Mouse (Mus musculus): Measurements from ENCODE around the gene Psme4. TPM values are rescaled to one million over a fixed set of nuclear protein-coding genes. Genes with fewer than 3 reads are reported as not detected.
"Not testable (repeated sequence)": the region's sequence is repeated elsewhere in the genome, so short reads cannot be mapped to it uniquely, and the experiment has no call there.

The Psme4 gene
- polyA plus RNA-seq, 1 experiment from 2014 or later, result 26.1 TPM

DNA sequence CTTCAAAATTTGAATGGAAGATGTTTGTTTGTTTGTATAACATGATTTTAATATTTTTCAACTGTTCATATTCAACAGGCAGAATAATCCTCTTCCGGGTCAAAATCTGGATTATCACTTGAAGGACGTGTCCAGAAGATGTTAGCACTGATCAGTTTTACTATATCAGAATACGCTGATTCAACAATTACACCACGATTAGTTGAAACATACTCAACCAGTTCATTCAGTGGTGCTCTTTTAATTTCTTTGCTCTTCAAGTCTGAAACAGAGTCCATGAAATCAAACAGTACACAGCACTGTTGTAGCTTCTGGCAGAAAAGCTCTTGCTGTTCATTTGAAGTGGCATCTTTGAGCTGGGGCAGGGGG, 17.1 kb upstream of the Psme4 start:
- Histone ChIP-seq H3K27me3 (replicated peaks; ENCODE audit: control insufficient read depth, insufficient read depth, low read length) (peaks cover 12% of the 10 kb centered on the region), H3K9ac (ENCODE audit: low read length) (peak overlapping the region; percentile 55), H3K4me2 (ENCODE audit: low read length) (peak overlapping the region; percentile 94), H3K4me3 (ENCODE audit: low read depth, low read length) (peak overlapping the region; percentile 56)
- DNase-seq (ENCODE audit: low spot score); H3K4me1 ChIP-seq (replicated peaks; ENCODE audit: control insufficient read depth, insufficient read depth, low read length); H3K9me3 ChIP-seq (ENCODE audit: control insufficient read depth, low read length); H3K27ac ChIP-seq (ENCODE audit: low read depth); H3K36me3 ChIP-seq (ENCODE audit: control insufficient read depth, insufficient read depth, low read length); ATAC-seq (replicated peaks; ENCODE audit: low FRiP score, low TSS enrichment, low read depth): not testable (repeated sequence)
- 62% methylated on average over 4 of the region's 4 CpGs for WGBS

DNA sequence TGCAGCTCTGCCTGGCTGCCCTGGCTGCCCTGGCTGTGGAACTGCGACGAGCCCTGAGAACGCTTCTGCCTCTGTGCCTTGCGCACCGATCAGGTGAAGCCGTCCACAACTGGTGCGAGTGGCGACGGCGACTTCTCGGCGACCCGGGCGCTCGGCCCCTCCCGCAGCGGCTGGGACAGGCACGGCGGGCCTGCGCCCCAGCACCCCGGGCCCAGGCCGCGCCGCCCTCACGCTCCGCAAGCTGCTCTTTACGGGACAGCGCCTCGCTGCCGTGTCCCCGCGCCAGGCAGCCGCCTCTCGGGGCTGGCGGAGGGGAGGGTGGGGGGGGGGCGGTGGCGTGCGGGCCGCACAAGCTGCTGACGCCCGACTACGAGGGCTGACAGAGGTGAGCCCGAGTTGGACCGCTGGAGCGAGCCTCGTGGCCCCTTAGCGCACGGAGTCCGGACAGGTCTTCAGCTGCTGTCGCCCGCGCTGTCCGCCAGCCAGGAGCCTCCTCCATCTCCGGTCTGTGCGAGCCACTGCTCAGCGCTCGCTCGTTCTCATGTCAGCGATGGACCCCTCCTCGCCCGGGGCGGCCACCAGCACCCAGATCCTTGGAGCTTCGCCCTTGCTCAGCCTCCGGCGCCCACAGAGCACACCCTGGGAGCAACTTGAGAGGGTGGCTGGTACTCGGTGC, 16.5 kb upstream of the Psme4 start:
- H3K27me3 ChIP-seq (replicated peaks; ENCODE audit: control insufficient read depth, insufficient read depth, low read length), result peaks cover 12% of the 10 kb centered on the region
- peak overlapping the region; percentile 55 for H3K9ac ChIP-seq (ENCODE audit: low read length)
- no peaks in the 10 kb centered on the region for H3K9me3 ChIP-seq (ENCODE audit: control insufficient read depth, low read length)
- no peaks in the 10 kb centered on the region for H3K36me3 ChIP-seq (ENCODE audit: control insufficient read depth, insufficient read depth, low read length)
- DNase-seq (ENCODE audit: low spot score) (peak; percentile 77), ATAC-seq (replicated peaks; ENCODE audit: low FRiP score, low TSS enrichment, low read depth) (peak; percentile 89)
- peak overlapping the region; percentile 56 for H3K4me3 ChIP-seq (ENCODE audit: low read depth, low read length)
- peak overlapping the region; percentile 94 for H3K4me2 ChIP-seq (ENCODE audit: low read length)
- no peak overlapping the region for H3K27ac ChIP-seq (ENCODE audit: low read depth)
- no peaks in the 10 kb centered on the region for H3K4me1 ChIP-seq (replicated peaks; ENCODE audit: control insufficient read depth, insufficient read depth, low read length)
- WGBS, result 1% methylated on average over 64 of the region's 66 CpGs

DNA sequence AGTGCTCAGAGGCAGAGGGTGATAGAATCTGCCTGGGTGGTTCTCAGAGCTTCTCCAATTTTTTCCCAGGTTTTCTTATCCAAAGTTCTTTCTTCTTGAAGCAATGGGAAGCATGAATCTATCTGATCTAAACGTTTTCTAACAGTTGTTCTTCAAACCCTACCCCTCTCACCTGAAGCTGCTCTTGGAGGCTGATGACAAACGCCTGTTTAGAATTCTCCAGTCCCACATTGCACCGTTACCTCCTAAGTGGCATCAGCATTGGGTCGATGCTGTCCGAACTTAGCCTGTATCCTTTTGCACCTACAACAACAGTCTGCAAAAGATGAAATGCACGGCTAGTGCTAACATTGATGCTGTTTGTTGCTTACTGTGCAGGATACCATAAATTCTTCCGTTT, 10.1 kb upstream of the Psme4 start:
- H3K4me2 ChIP-seq (ENCODE audit: low read length), result no peak overlapping the region
- no peak overlapping the region for H3K4me3 ChIP-seq (ENCODE audit: low read depth, low read length)
- DNase-seq (ENCODE audit: low spot score) (no peak), ATAC-seq (replicated peaks; ENCODE audit: low FRiP score, low TSS enrichment, low read depth) (no peak)
- H3K27me3 ChIP-seq (replicated peaks; ENCODE audit: control insufficient read depth, insufficient read depth, low read length), result no peaks in the 10 kb centered on the region
- no peak overlapping the region for H3K9ac ChIP-seq (ENCODE audit: low read length)
- H3K27ac ChIP-seq (ENCODE audit: low read depth), result no peak overlapping the region
- no peaks in the 10 kb centered on the region for H3K9me3 ChIP-seq (ENCODE audit: control insufficient read depth, low read length)
- 76% methylated on average over 7 of the region's 7 CpGs for WGBS
- no peaks in the 10 kb centered on the region for H3K4me1 ChIP-seq (replicated peaks; ENCODE audit: control insufficient read depth, insufficient read depth, low read length)
- H3K36me3 ChIP-seq (ENCODE audit: control insufficient read depth, insufficient read depth, low read length), result no peaks in the 10 kb centered on the region

DNA sequence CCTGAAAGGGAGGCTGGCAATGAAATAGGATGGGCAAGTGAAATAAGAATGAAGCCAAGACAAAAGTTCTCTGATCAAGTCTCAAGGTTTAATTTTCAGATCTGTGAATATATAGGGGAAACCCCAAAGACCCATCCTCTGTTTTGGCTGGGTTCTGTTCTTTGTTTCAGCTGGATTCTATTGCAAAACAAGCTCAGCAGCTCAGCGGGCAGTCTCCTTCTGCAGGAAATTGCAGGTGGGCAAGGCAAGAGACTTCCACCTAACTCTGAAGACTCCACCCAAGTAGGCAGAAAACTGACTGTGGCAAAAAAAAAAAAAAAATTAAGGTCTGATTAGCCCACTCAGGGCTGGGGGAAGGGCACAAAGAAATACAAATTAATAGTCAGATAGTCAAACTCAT, 9.6 kb upstream of the Psme4 start:
- Histone ChIP-seq H3K27me3 (replicated peaks; ENCODE audit: control insufficient read depth, insufficient read depth, low read length) (no peaks in the 10 kb centered on the region), H3K36me3 (ENCODE audit: control insufficient read depth, insufficient read depth, low read length) (no peaks in the 10 kb centered on the region), H3K4me1 (replicated peaks; ENCODE audit: control insufficient read depth, insufficient read depth, low read length) (no peaks in the 10 kb centered on the region), H3K9me3 (ENCODE audit: control insufficient read depth, low read length) (no peaks in the 10 kb centered on the region), H3K4me2 (ENCODE audit: low read length) (no peak overlapping the region), H3K27ac (ENCODE audit: low read depth) (no peak overlapping the region), H3K4me3 (ENCODE audit: low read depth, low read length) (no peak overlapping the region), H3K9ac (ENCODE audit: low read length) (no peak overlapping the region)
- no peak for ATAC-seq (replicated peaks; ENCODE audit: low FRiP score, low TSS enrichment, low read depth)
- 85% methylated on average over 1 of the region's 1 CpGs for WGBS
- no peak for DNase-seq (ENCODE audit: low spot score)

DNA sequence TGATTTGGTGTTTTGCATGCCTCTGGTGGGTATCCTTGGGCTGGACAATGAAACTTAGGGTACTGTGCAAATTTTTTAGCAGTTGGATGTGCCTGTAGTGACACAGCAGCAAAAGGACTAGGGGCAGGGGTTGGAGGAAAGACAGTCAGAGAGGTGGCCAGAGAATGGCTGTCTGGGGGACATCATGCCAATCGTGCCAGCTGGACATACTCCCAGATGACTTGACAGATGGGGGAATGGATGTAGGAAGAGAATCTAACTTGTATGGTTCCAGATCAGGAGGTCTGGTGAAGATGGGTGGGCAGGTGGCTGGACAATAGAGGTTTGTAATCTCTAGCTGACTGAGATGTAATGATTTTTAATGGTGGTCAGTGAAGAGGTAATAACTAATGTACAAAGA, 6.5 kb upstream of the Psme4 start:
- 68% methylated on average over 1 of the region's 1 CpGs for WGBS
- no peak for ATAC-seq (replicated peaks; ENCODE audit: low FRiP score, low TSS enrichment, low read depth)
- no peaks in the 10 kb centered on the region for H3K4me1 ChIP-seq (replicated peaks; ENCODE audit: control insufficient read depth, insufficient read depth, low read length)

DNA sequence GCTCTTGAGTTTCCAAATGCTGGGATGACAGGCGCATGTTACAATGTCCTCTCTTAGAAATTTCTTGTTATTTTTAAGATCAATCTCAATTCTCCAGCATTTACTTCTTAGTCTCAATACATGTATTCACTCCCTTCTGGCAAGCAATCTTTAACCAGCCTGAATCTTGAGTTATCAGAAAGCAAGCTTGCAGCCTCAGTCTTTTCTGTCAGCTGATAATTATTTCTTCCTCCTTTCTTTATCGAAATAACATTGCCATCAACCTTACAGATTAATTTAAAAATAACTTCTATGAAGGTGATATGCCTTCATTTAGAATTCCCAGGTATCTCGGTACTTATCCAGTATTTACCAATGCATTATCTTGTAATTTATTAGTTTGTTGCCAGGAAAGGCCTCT, 709 bp upstream of the Psme4 start:
- Histone ChIP-seq H3K9me3 (ENCODE audit: control insufficient read depth, low read length) (no peaks in the 10 kb centered on the region), H3K27ac (ENCODE audit: low read depth) (no peak overlapping the region), H3K4me1 (replicated peaks; ENCODE audit: control insufficient read depth, insufficient read depth, low read length) (peaks cover 14% of the 10 kb centered on the region), H3K36me3 (ENCODE audit: control insufficient read depth, insufficient read depth, low read length) (no peaks in the 10 kb centered on the region), H3K9ac (ENCODE audit: low read length) (peak overlapping the region; percentile 97), H3K4me2 (ENCODE audit: low read length) (peak overlapping the region; percentile 58), H3K4me3 (ENCODE audit: low read depth, low read length) (peak overlapping the region; percentile 91), H3K27me3 (replicated peaks; ENCODE audit: control insufficient read depth, insufficient read depth, low read length) (no peaks in the 10 kb centered on the region)
- no peak for ATAC-seq (replicated peaks; ENCODE audit: low FRiP score, low TSS enrichment, low read depth)
- no peak for DNase-seq (ENCODE audit: low spot score)
- WGBS, result 69% methylated on average over 3 of the region's 3 CpGs

More for the DNA sequence above, 6.5 kb upstream of the Psme4 start:
- no peaks in the 10 kb centered on the region for H3K36me3 ChIP-seq (ENCODE audit: control insufficient read depth, insufficient read depth, low read length)
- H3K27ac ChIP-seq (ENCODE audit: low read depth), result no peak overlapping the region
- H3K4me3 ChIP-seq (ENCODE audit: low read depth, low read length), result no peak overlapping the region
- H3K9ac ChIP-seq (ENCODE audit: low read length), result no peak overlapping the region
- no peak overlapping the region for H3K4me2 ChIP-seq (ENCODE audit: low read length)
- no peak for DNase-seq (ENCODE audit: low spot score)
- H3K27me3 ChIP-seq (replicated peaks; ENCODE audit: control insufficient read depth, insufficient read depth, low read length), result no peaks in the 10 kb centered on the region
- no peaks in the 10 kb centered on the region for H3K9me3 ChIP-seq (ENCODE audit: control insufficient read depth, low read length)

DNA sequence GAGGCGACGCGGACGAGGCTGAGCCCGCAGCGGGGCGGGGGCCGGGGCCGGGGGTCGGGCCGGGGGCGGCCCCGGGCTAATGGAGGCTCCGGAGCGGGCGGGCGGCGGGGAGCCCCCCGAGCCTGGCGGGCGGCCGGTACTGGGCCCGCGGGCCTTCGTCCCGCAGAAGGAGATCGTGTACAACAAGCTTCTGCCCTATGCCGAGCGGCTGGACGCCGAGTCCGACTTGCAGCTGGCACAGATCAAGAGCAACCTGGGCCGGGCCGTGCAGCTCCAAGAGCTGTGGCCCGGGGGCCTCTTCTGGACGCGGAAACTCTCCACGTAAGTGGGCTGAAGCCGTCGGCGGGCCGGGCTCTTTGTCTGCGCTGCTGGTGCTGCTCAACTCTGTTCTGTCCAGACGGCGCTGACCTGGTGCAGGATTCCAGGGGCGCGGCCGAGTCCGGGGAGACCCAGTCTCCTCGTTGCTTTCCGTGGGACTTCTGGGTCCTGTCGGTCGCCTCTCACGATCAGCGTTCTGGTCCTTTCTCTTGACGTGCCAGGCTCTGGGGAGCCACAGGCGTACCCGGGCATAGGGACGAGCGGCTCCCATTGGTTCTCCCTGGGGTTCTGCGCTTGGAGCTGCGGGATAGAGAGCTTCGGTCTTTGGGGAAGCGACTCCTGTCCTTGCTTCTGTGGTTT, 517 bp downstream of the Psme4 start:
- Histone ChIP-seq H3K9me3 (ENCODE audit: control insufficient read depth, low read length) (no peaks in the 10 kb centered on the region), H3K27me3 (replicated peaks; ENCODE audit: control insufficient read depth, insufficient read depth, low read length) (no peaks in the 10 kb centered on the region), H3K4me1 (replicated peaks; ENCODE audit: control insufficient read depth, insufficient read depth, low read length) (peaks cover 14% of the 10 kb centered on the region), H3K4me3 (ENCODE audit: low read depth, low read length) (peak overlapping the region; percentile 91), H3K9ac (ENCODE audit: low read length) (peak overlapping the region; percentile 97), H3K4me2 (ENCODE audit: low read length) (peak overlapping the region; percentile 83), H3K27ac (ENCODE audit: low read depth) (peak overlapping the region; percentile 91), H3K36me3 (ENCODE audit: control insufficient read depth, insufficient read depth, low read length) (no peaks in the 10 kb centered on the region)
- peak; percentile 76 for ATAC-seq (replicated peaks; ENCODE audit: low FRiP score, low TSS enrichment, low read depth)
- under 1% methylated on average over 62 of the region's 64 CpGs for WGBS
- DNase-seq (ENCODE audit: low spot score), result peak; percentile 89

DNA sequence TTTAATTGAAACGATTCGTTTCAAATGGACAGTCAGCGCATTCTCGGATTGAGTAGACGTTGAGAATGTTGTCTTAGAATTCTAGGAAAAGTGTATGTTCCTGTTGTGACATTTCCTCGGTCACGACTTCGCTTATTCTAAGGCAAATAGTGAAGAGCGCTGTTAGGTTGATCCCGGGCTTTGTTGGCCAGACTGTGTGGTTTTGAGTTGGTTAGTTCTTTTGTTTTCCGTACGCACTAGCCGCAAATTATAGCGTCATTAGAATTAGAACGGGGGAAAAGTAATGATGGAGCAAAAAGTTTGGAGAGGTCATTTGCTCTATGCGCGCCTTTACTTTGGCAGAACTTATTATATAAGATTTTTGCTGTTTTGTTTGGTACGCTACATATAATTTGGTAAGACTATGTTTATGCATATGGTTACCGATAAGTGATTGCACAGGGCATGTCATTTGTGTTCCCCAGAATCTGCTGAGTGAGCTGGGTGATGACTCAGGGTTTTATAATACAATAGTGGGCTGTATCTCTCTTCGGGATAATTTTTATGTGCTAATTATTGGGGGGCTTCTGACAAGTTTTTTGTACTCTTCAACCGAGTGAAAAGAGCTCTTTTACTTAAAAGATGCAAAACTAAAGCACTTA, 1.4 kb downstream of the Psme4 start:
- Histone ChIP-seq H3K4me3 (ENCODE audit: low read depth, low read length) (peak overlapping the region; percentile 91), H3K4me2 (ENCODE audit: low read length) (peak overlapping the region; percentile 83), H3K9ac (ENCODE audit: low read length) (peak overlapping the region; percentile 97), H3K4me1 (replicated peaks; ENCODE audit: control insufficient read depth, insufficient read depth, low read length) (peaks cover 14% of the 10 kb centered on the region), H3K27ac (ENCODE audit: low read depth) (no peak overlapping the region; the same call in 1 of the 2 replicates), H3K9me3 (ENCODE audit: control insufficient read depth, low read length) (no peaks in the 10 kb centered on the region), H3K36me3 (ENCODE audit: control insufficient read depth, insufficient read depth, low read length) (no peaks in the 10 kb centered on the region), H3K27me3 (replicated peaks; ENCODE audit: control insufficient read depth, insufficient read depth, low read length) (no peaks in the 10 kb centered on the region)
- DNase-seq (ENCODE audit: low spot score) (no peak), ATAC-seq (replicated peaks; ENCODE audit: low FRiP score, low TSS enrichment, low read depth) (no peak)
- 4% methylated on average over 21 of the region's 21 CpGs for WGBS
